Mouse (Mus musculus) lung, postnatal 0 days (tissue): ENCODE results near the gene Olfr1249. TPM values are rescaled to one million over a fixed set of nuclear protein-coding genes. Genes with fewer than 3 reads are reported as not detected.
"Not testable (repeated sequence)": the region's sequence is repeated elsewhere in the genome, so short reads cannot be mapped to it uniquely, and the experiment has no call there.

ENCODE experiments used
- ATAC-seq: fragments of 200-750 bp; cut with Nextera tagmentation; 2 replicates; pipeline ENCODE4 v1.8.0; 2017; ENCODE audit warnings: moderate library complexity
- DNase-seq: peaks from one replicate; pipeline ENCODE4 v3.0.0-alpha.2; 2016; ENCODE audit warnings: low spot score
- H3K27ac ChIP-seq: fragments of 300-500 bp; sonication (generic); 2 replicates; pipeline ENCODE4 v1.5.1; 2014; ENCODE audit warnings: antibody characterized with exemption, mild to moderate bottlenecking, low read length, mixed read lengths
- H3K27me3 ChIP-seq: fragments of 300-500 bp; sonication (generic); replicated peaks from 2 replicates; pipeline ENCODE4 v1.6.1; 2014; ENCODE audit warnings: low read length, mixed read lengths; ENCODE audit not compliant: insufficient read depth
- H3K36me3 ChIP-seq: fragments of 300-500 bp; sonication (generic); 2 replicates; pipeline ENCODE4 v1.6.1; 2014; ENCODE audit warnings: low read length, mixed read lengths; ENCODE audit not compliant: insufficient read depth
- H3K4me1 ChIP-seq: fragments of 300-500 bp; sonication (generic); 2 replicates; pipeline ENCODE4 v1.6.1; 2014; ENCODE audit warnings: antibody characterized with exemption, low read depth, low read length, mixed read lengths; ENCODE audit not compliant: insufficient read depth
- H3K4me2 ChIP-seq: fragments of 300-500 bp; sonication (generic); replicated peaks from 2 replicates; pipeline ENCODE4 v1.6.1; 2014; ENCODE audit warnings: low read depth, mild to moderate bottlenecking, low read length, moderate library complexity, mixed read lengths
- H3K4me3 ChIP-seq: fragments of 300-500 bp; sonication (generic); 2 replicates; pipeline ENCODE4 v1.5.1; 2014; ENCODE audit warnings: low read depth, low read length
- H3K9ac ChIP-seq: fragments of 300-500 bp; sonication (generic); replicated peaks from 2 replicates; pipeline ENCODE4 v1.6.1; 2014; ENCODE audit warnings: low read depth, mild to moderate bottlenecking
- H3K9me3 ChIP-seq: fragments of 300-500 bp; sonication (generic); 2 replicates; pipeline ENCODE4 v1.6.1; 2016; ENCODE audit warnings: low read length, mixed read lengths
- CTCF ChIP-seq: IDR thresholded peaks from 2 replicates; pipeline ENCODE4 v1.5.1; 2016; ENCODE audit warnings: antibody characterized with exemption, mild to moderate bottlenecking
- EP300 ChIP-seq: IDR thresholded peaks from 2 replicates; pipeline ENCODE4 v1.6.1; 2016; ENCODE audit warnings: antibody characterized with exemption, mild to moderate bottlenecking, control low read depth
- WGBS: fragments of 180-500 bp; shearing (Covaris S2); extraction: QIAGEN DNeasy Blood & Tissue Kit; methylation state at CpG from one replicate; pipeline ENCODE4 v1.1.7; 2014; 5-methylcytosine and 5-hydroxymethylcytosine counted together
- polyA plus RNA-seq: library from polyadenylated mRNA; unstranded; fragments of >200 nt; fragmentation: Nextera tagmentation; extraction: Ambion mirVana; gene quantifications from 2 replicates; pipeline ENCODE4 v1.2.1, GENCODE M21; 2015

Gene Olfr1249
- polyA plus RNA-seq, result not detected in 2 replicates

DNA sequence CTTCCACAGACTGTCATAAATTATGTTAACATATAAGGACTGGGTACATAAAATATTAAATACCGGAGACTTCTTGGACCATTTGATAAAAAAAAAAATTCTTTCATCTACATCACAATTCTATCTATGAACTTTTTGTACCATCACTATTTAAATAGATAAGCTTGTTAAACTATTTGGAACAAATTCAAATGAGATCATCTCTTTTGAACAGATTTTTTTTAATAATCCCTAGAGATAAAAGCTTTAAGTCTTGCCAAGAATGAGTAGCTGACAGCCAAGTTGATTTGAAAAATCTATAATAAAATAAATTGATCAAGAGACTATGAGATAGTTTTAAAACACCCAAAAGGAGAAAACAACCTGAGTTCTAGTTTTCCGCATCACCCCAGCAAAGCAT, at the start of gene Olfr1249:
Olfr1249 (minus strand) TSS at position 101 of the 400 bp plus-strand sequence.
- Histone ChIP-seq H3K36me3 (no peaks in the 10 kb centered on the region), H3K27ac (no peak within 1 kb of the TSS), H3K4me1 (no peaks in the 10 kb centered on the region), H3K4me2 (no peak within 1 kb of the TSS), H3K9ac (no peak within 1 kb of the TSS), H3K4me3 (no peak within 1 kb of the TSS), H3K27me3 (no peaks in the 10 kb centered on the region), H3K9me3 (no peaks in the 10 kb centered on the region)
- no peak for DNase-seq
- WGBS, result 85% methylated on average over 2 of the region's 2 CpGs
- TF ChIP-seq CTCF (no peak), EP300 (no peak)
- ATAC-seq, result no peak

DNA sequence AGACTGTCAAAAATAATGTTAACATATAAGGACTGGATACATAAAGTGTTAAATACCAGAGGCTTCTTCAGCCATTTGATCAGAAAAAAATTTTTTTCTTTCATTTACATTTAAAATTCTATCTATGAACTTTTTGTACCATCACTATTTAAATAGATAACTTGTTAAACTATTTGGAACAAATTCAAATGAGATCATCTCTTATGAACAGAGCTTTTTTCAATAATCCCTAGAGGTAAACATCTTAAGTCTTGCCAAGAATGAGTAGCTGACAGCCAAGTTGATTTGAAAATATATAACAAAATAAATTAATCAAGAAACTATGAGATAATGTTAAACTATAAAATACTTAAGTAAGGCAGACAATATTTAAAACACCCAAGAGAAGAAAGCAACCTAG, 37.1 kb upstream of the Olfr1249 start, which contains the start of gene Olfr1251:
Olfr1251 (minus strand) TSS at position 101 of the 400 bp plus-strand sequence.
- H3K4me1 ChIP-seq, result no peaks in the 10 kb centered on the region
- no peaks in the 10 kb centered on the region for H3K27me3 ChIP-seq
- H3K4me2 ChIP-seq, result no peak within 1 kb of the TSS
- H3K27ac ChIP-seq, result no peak within 1 kb of the TSS
- no peak for TF ChIP-seq CTCF
- TF ChIP-seq EP300, result no peak
- no peak within 1 kb of the TSS for H3K4me3 ChIP-seq
- ATAC-seq, result no peak
- no peak for DNase-seq
- no peak within 1 kb of the TSS for H3K9ac ChIP-seq
- no peaks in the 10 kb centered on the region for H3K36me3 ChIP-seq
- no peaks in the 10 kb centered on the region for H3K9me3 ChIP-seq

DNA sequence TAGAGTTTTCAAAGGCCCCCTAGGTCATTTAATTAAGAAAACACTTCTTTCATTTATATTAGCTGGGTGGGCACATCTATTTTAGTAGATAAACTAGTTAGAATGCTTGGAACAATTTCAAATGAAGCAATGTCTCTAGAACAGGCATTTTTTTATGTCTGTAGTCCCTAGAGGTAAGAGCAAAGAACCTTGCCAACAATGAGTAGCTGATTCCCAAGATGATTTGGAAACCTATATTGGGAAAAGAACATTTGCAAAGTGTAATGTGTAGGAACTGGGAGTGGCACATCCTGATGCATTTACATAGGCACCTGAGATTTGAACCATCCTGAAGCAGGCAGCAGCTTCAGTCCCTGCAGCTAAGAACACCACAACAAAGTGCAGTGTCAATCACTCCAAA, 26.6 kb upstream of the Olfr1249 start, which contains the start of gene Olfr1250:
Olfr1250 (minus strand) TSS at position 101 of the 400 bp plus-strand sequence.
- no peak for ATAC-seq
- Histone ChIP-seq H3K27me3 (no peaks in the 10 kb centered on the region), H3K4me2 (no peak within 1 kb of the TSS), H3K9me3 (no peaks in the 10 kb centered on the region), H3K9ac (no peak within 1 kb of the TSS), H3K4me3 (no peak within 1 kb of the TSS), H3K27ac (no peak within 1 kb of the TSS), H3K36me3 (no peaks in the 10 kb centered on the region), H3K4me1 (no peaks in the 10 kb centered on the region)
- no peak for DNase-seq
- TF ChIP-seq CTCF (no peak), EP300 (no peak)

DNA sequence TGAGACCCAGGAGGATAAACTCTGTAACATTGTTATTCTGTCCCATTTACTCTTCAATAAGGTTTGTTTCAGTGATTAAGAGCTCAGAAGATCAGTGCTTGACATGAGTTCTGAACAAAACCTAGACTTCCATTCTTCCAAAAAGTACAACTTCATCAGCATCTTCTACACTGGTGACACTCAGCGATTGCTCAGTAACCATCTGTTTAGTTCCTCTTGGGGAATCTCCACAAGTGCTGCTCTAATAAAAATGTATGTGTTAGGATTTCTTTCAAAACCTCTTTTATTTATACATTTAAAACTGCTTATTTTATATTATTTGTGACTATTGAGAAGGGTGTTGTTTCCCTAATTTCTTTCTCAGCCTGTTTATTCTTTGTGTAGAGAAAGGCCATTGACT, 16.6 kb downstream of the Olfr1249 start, which contains the start of gene Olfr1248:
Olfr1248 (minus strand) TSS at position 101 of the 400 bp plus-strand sequence.
- WGBS, result 91% methylated on average over 1 of the region's 1 CpGs
- H3K4me1 ChIP-seq, ATAC-seq: not testable (repeated sequence)

DNA sequence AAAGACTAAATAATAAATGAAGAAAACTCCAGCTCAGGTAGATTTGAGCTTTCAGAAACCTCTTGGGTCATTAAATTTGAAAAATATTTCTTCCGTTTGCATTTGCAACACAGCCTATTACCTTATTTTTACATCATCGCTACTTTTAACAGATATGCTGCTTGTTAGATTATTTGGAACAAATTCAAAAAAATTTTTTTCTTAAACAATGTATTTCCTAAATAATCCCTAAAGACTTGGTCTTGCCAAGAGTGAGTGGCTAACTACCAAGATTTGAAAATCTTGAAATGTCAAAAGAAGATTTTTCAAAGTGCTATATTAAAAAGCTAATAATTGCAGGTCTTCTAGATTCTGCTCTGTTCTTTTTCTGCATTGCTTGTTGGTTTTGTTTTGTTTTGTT, 20.8 kb downstream of the Olfr1249 start, which contains the start of gene Olfr1247:
Olfr1247 (minus strand) TSS at position 101 of the 400 bp plus-strand sequence.
- Histone ChIP-seq H3K4me3 (no peak within 1 kb of the TSS), H3K4me1 (no peaks in the 10 kb centered on the region), H3K9me3 (no peaks in the 10 kb centered on the region), H3K9ac (no peak within 1 kb of the TSS), H3K27ac (no peak within 1 kb of the TSS), H3K36me3 (no peaks in the 10 kb centered on the region), H3K4me2 (no peak within 1 kb of the TSS), H3K27me3 (no peaks in the 10 kb centered on the region)
- DNase-seq (no peak), ATAC-seq (no peak)
- no peak for TF ChIP-seq EP300
- TF ChIP-seq CTCF, result no peak
- WGBS, result 88% methylated on average over 2 of the region's 2 CpGs

More for the DNA sequence above, 16.6 kb downstream of the Olfr1249 start, which contains the start of gene Olfr1248:
- not testable (repeated sequence) for H3K27me3 ChIP-seq, H3K4me2 ChIP-seq, H3K36me3 ChIP-seq, H3K27ac ChIP-seq, DNase-seq, H3K9me3 ChIP-seq, H3K9ac ChIP-seq, H3K4me3 ChIP-seq

DNA sequence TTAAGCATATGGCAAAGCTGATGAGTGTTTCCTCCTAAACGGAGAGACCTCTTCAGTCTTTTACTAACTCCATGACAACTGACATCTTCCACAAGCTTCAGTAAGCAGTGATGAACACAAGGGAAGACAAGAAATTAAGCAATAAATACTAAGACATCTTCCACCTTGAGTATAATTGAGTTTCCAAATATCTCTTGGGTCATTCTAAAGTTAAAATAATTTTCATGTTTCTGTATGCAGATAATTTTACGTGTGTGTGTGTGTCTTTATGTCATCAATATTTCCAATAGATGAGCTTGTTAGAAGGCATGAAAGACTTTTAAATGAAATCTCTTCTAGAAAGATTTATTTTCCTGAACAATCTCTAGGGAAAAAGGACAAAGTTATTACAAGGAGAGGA, 41.7 kb downstream of the Olfr1249 start, which contains the start of gene Olfr1246:
Olfr1246 (minus strand) TSS at position 101 of the 400 bp plus-strand sequence.
- no peak for DNase-seq

More for the DNA sequence above, 41.7 kb downstream of the Olfr1249 start, which contains the start of gene Olfr1246:
- no peak for ATAC-seq
- no peaks in the 10 kb centered on the region for H3K27me3 ChIP-seq
- H3K9me3 ChIP-seq, result no peaks in the 10 kb centered on the region
- no peak within 1 kb of the TSS for H3K4me2 ChIP-seq
- no peak within 1 kb of the TSS for H3K27ac ChIP-seq
- no peaks in the 10 kb centered on the region for H3K4me1 ChIP-seq
- WGBS, result 70% methylated on average over 2 of the region's 2 CpGs
- no peak within 1 kb of the TSS for H3K4me3 ChIP-seq
- TF ChIP-seq EP300 (no peak), CTCF (no peak)
- no peaks in the 10 kb centered on the region for H3K36me3 ChIP-seq
- H3K9ac ChIP-seq, result no peak within 1 kb of the TSS

Other genes starting within 250 kb of the Olfr1249 start
- gene Olfr1238, start 225.3 kb downstream of the Olfr1249 start, polyA plus RNA-seq, result not detected in 2 replicates
- not detected in 2 replicates for gene Olfr1239, start 214.6 kb downstream of the Olfr1249 start, polyA plus RNA-seq
- not detected in 2 replicates for gene Olfr1240, start 192.0 kb downstream of the Olfr1249 start, polyA plus RNA-seq
- not detected in 2 replicates for gene Olfr1241, start 147.9 kb downstream of the Olfr1249 start, polyA plus RNA-seq
- not detected in 2 replicates for gene Olfr1242, start 136.6 kb downstream of the Olfr1249 start, polyA plus RNA-seq
- gene Olfr1243, start 103.5 kb downstream of the Olfr1249 start, polyA plus RNA-seq, result not detected in 2 replicates
- not detected in 2 replicates for gene Olfr1245, start 56.5 kb downstream of the Olfr1249 start, polyA plus RNA-seq
- gene Olfr1246, start 41.8 kb downstream of the Olfr1249 start, polyA plus RNA-seq, result not detected in 2 replicates
- not detected in 2 replicates for gene Olfr1247, start 20.9 kb downstream of the Olfr1249 start, polyA plus RNA-seq
- gene Olfr1248, start 16.7 kb downstream of the Olfr1249 start, polyA plus RNA-seq, result not detected in 2 replicates
- not detected in 2 replicates for gene Olfr1250, start 26.5 kb upstream of the Olfr1249 start, polyA plus RNA-seq
- gene Olfr1251, start 37.0 kb upstream of the Olfr1249 start, polyA plus RNA-seq, result not detected in 2 replicates
- gene Olfr1252, start 90.0 kb upstream of the Olfr1249 start, polyA plus RNA-seq, result not detected in 2 replicates
- gene Olfr1253, start 122.1 kb upstream of the Olfr1249 start, polyA plus RNA-seq, result not detected in 2 replicates
- gene Olfr1254, start 158.6 kb upstream of the Olfr1249 start, polyA plus RNA-seq, result not detected in 2 replicates
- not detected in 2 replicates for gene Olfr1255, start 177.1 kb upstream of the Olfr1249 start, polyA plus RNA-seq
- not detected in 2 replicates for gene Olfr1256, start 206.6 kb upstream of the Olfr1249 start, polyA plus RNA-seq
- gene Olfr48, start 213.2 kb upstream of the Olfr1249 start, polyA plus RNA-seq, result not detected in 2 replicates
- not detected in 2 replicates for gene Olfr1257, start 243.5 kb upstream of the Olfr1249 start, polyA plus RNA-seq